Mouse (Mus musculus): ENCODE data around the gene Fgd1.

GRCm38 (mm10) chrX:151116795-151117194 is 70.8 kb downstream of the Fgd1 start:
- TF ChIP-seq CTCF (IDR thresholded peaks at IDR 0.05; ENCODE audit: low read depth, low read length), result peak; percentile 69
- TF ChIP-seq EP300 (IDR thresholded peaks at IDR 0.05; ENCODE audit: insufficient read depth, low read depth, low read length), result no peak
- no peak for TF ChIP-seq POLR2A (IDR thresholded peaks at IDR 0.05; ENCODE audit: insufficient read depth, low read length)

All from ES-Bruce4 (cell line).